Mouse (Mus musculus) left cerebral cortex, postnatal 25 days (tissue): ENCODE measurements at regions not wholly inside any gene's neighbourhood (a gene's known extent, or its start where the extent isn't known, plus 50 kb on each side); places are given as distances from the start of the nearest gene placed in this dataset.

Experiments used
- DNase-seq, 2 experiments: peaks; one replicate each; pipeline ENCODE4 v3.0.0; 2022; ENCODE audit warnings: low spot score in 2 of 2, mixed read lengths in 1 of 2
- intact Hi-C: fragments of 180-260 bp; cut with DNase I; formaldehyde crosslinking; loops from one replicate; pipeline ENCODE4 v1.15.1; 2025

- intact Hi-C loops = no loop called here
- DNase-seq = peak in 1 of 2 experiments; percentile 74
Measured at GRCm38 (mm10) chr1:22222836-22223235, 261.1 kb upstream of the Kcnq5 start.

- DNase-seq = peak; percentile 6 to 63
- intact Hi-C loops = loop anchor here (2.0 to 5.0 kb wide), 2 partner anchors 33 to 249 kb away; partner anchors contain the start of gene Kcnq5
Measured at GRCm38 (mm10) chr1:22211795-22212194, 250.1 kb upstream of the Kcnq5 start.

- DNase-seq = peak in 1 of 2 experiments; percentile 56
- intact Hi-C loops = loop anchor here (2.0 to 5.0 kb wide), 2 partner anchors 34 to 249 kb away; partner anchors contain the start of gene Kcnq5
Measured at GRCm38 (mm10) chr1:22211232-22211631, 249.5 kb upstream of the Kcnq5 start.

GRCm38 (mm10) chr1:22210621-22211020, 248.9 kb upstream of the Kcnq5 start:
- intact Hi-C loops = loop anchor here (2.0 to 5.0 kb wide), 2 partner anchors 34 to 248 kb away; partner anchors contain the start of gene Kcnq5
- peak; percentile 3 to 78 for DNase-seq

- DNase-seq = no peak
- intact Hi-C loops = no loop called here
Measured at GRCm38 (mm10) chr1:22208287-22208686, 246.5 kb upstream of the Kcnq5 start.

- no peak for DNase-seq
- intact Hi-C loops = no loop called here
Measured at GRCm38 (mm10) chr1:22206935-22207334, 245.2 kb upstream of the Kcnq5 start.

GRCm38 (mm10) chr1:22167621-22168181, 206.0 kb upstream of the Kcnq5 start:
- intact Hi-C loops = no loop called here
- DNase-seq = no peak

- intact Hi-C loops = no loop called here
- peak in 1 of 2 experiments; percentile 70 for DNase-seq
Measured at GRCm38 (mm10) chr1:22136571-22137122, 174.9 kb upstream of the Kcnq5 start.

- no peak for DNase-seq
- intact Hi-C loops = no loop called here
Measured at GRCm38 (mm10) chr1:22118266-22118772, 156.6 kb upstream of the Kcnq5 start.

- intact Hi-C loops = no loop called here
- no peak for DNase-seq
Measured at GRCm38 (mm10) chr1:22116466-22116865, 154.7 kb upstream of the Kcnq5 start.

GRCm38 (mm10) chr1:22105496-22105895, 143.8 kb upstream of the Kcnq5 start:
- no peak for DNase-seq
- intact Hi-C loops = no loop called here

- no peak for DNase-seq
- intact Hi-C loops = no loop called here
Measured at GRCm38 (mm10) chr1:22071405-22072117, 109.8 kb upstream of the Kcnq5 start.

- intact Hi-C loops = no loop called here
- no peak for DNase-seq
Measured at GRCm38 (mm10) chr1:22070028-22070427, 108.3 kb upstream of the Kcnq5 start.
